Mouse (Mus musculus): ENCODE measurements around the gene Rdh11.
"Not testable (repeated sequence)": the region's sequence is repeated elsewhere in the genome, so short reads cannot be mapped to it uniquely, and the experiment has no call there.

The Rdh11 gene

GRCm38 (mm10) chr12:79192193-79192592 lies at the start of gene Rdh11:
Gene Rdh11 (minus strand): TSS chr12:79192293.
- no peak for DNase-seq (ENCODE audit: low read depth, low spot score)

DNA sequence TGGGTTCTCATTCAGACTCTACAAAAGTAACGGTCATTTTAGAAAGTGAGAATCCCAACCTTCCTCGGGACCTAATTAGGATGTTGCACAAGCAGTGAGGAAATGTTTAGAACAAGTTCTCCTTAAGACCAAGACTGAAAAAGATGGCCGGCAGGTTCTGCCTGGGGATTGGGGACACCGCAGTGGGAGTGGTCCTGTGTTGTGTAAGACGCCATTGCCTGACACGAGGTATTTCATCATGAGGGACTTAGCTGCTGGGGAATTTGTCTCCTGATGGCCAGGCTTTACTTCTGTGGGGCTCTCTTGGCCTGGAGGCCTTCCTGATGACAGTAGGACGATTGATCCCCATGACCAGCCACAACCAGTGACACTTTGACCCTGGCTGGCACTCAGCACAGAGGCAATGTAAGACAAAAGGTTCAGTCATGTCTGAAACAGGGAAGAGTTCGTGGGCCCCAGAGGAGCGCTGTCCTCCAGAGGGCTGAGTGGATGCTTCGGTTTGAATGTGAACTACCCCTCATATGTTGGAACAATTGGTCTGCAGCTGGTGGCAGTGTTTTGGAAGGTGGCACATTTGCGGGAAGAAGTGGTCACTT lies 43.5 kb upstream of the Rdh11 start:
- DNase-seq (ENCODE audit: low read depth, low spot score): no peak

- no peak for DNase-seq (ENCODE audit: low read depth, low spot score)
Measured at GRCm38 (mm10) chr12:79217511-79217910, 25.4 kb upstream of the Rdh11 start.

- no peak for DNase-seq (ENCODE audit: low read depth, low spot score)
Measured at GRCm38 (mm10) chr12:79211447-79211846, 19.4 kb upstream of the Rdh11 start.

GRCm38 (mm10) chr12:79208703-79209464 lies 16.8 kb upstream of the Rdh11 start, which contains the start of gene Rdh12:
Gene Rdh12 (plus strand): TSS chr12:79208914.
- DNase-seq (ENCODE audit: low read depth, low spot score): no peak

DNA sequence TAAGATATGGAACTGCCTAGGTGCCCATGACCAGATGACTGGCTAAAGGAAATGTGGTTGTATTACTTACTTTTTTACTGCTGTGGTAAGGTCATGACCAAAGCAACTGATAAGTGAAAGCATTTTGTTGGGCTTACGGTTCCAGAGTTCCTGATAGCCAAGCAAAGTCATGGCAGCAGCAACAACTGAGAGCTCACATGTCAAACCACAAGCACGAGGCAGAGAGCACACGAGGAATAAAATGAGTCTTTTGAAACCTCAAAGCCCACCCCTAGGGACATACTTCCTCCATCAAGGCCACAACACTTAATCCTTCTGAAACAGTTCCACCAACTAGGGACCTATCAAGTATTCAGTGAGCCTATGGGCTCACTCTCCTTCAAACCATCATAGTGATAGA lies 9.8 kb upstream of the Rdh11 start:
- DNase-seq (ENCODE audit: low read depth, low spot score): no peak

GRCm38 (mm10) chr12:79197105-79197504 lies 5.0 kb upstream of the Rdh11 start:
- DNase-seq (ENCODE audit: low read depth, low spot score): no peak

GRCm38 (mm10) chr12:79193441-79193840 lies 1.3 kb upstream of the Rdh11 start:
- DNase-seq (ENCODE audit: low read depth, low spot score): no peak

- DNase-seq (ENCODE audit: low read depth, low spot score): peak; percentile 64
Measured at GRCm38 (mm10) chr12:79191701-79192100, 392 bp downstream of the Rdh11 start.

DNA sequence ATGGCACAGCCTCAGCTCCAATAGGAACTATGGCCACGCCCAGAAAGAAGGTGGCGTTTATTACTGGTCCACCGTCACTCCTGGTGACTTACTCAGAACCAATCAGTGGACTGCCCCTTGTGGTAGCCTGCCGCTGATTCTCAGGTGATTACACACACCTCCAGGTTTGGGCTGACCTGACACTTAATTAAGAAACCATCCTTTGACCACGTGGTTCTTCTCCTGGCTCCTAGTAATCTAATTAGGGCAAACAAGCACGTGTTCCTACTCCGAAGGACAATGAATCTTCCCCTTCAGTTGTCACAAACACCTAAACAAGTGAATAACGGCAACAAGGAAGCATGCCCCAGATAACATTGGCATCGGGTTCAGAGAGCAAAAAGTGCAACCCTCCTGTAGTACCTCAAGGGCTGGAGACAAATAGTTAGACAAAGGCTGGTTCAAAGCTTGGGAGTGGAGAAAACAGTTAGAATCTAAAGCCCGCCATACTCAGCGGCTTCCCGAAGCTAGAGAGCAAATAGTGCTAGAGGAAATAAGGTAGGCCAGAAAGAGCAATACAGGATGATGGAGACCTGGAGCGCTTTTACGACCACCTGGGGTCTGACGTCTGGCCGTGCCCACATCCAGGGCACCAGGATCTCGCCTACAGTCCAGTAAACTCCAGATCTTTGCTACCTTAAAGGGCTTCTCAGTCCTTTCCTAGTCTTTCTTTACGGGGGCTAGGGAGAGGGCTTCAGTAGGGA lies 991 bp downstream of the Rdh11 start:
- DNase-seq (ENCODE audit: low read depth, low spot score): peak; percentile 77

- DNase-seq (ENCODE audit: low read depth, low spot score): not testable (repeated sequence)
Measured at GRCm38 (mm10) chr12:79185160-79185559, 6.9 kb downstream of the Rdh11 start.

DNA sequence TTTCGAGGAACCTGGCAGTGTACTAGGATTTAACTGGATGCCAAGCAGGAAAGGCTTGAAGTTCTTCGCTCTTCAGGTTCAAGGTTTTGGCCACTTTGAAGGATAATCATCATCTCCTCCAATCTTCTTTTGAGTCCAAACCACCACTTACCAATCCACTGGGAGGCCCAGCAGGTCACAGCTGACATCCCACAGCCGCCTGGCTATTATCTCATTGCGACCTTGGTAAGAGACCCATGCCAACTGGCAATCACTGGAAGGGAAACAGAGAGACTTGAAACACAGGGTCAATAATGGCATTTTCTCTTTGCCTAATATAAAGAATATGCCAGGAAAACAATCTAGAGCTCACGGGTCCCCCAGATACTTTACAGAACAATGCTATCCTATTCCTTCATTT lies 16.1 kb downstream of the Rdh11 start:
- no peak for DNase-seq (ENCODE audit: low read depth, low spot score)

DNA sequence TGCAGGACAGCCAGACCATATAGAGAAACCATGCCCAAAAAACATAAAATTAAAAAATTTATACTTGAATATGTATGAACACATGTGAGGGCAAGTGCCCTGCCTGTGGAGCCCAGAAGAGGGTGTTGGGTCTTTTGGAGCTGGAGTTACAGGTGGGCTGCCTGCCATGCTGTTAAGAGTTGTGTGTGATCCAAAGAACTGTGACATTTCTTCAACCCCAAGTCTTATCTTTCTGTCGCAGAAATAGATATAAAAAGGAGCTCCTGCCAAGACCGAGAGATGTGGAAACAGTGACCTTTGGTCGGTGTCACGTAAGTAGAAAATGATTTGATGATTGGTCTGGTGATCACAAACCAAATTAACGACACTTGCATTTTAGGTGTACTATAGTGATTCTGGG lies 18.4 kb downstream of the Rdh11 start:
- no peak for DNase-seq (ENCODE audit: low read depth, low spot score)

GRCm38 (mm10) chr12:79172019-79172941 lies 19.8 kb downstream of the Rdh11 start, which contains the start of gene Vti1b:
Gene Vti1b (minus strand): TSS chr12:79172667.
- peak; percentile 78 for DNase-seq (ENCODE audit: low read depth, low spot score)

DNA sequence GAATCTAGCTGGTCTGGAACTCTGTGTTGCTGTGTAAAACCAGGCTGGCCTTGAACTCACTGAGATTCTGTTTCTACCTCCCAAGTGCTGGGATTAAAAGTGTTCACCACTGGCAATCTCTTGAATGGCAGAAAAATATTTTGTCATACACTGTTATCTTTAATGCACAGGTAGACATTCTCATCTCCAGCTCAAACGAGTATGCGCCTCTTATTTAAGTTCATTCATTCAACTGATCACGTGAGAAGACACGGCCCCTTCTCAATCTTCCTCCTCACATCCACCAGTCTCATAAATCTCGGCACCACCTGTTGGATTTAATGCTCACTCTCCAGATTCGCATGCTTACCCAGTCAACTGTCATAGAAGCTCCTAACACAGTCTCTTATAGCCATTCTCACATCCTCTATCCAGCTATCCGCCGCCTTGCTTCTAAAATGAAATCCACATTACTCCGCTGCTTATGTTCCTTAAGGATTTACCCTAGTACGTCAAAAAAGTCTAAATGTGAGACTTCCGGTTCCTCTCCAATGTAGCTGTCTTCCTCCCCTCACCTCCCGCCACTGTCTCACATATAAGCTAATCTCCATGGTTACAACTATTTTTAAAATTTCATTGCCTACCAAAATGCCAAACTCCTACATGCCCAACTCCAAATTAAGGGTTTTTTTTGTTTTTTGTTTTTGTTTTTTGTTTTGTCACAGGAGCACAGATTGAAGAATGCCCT lies 20.7 kb downstream of the Rdh11 start:
- no peak for DNase-seq (ENCODE audit: low read depth, low spot score)

GRCm38 (mm10) chr12:79170421-79170820 lies 21.7 kb downstream of the Rdh11 start:
- DNase-seq (ENCODE audit: low read depth, low spot score): no peak

DNA sequence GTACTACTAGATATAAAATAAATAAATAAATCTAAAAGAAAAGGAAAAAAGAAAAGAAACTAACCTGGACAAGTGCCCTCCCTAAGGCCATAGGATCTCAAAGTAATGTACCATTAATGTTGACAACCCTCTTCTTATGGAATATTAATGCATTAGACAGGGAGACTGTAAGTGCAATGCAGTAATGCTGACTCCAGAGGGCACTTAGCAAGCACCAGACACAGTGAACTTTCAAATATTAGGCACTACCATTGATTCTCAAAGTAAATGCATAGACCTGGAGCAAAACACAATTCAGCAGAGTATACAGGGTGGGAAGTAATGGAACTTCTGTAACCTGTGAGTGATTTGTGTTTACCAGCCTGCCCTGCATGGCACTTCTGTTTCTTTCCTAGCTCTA lies 22.9 kb downstream of the Rdh11 start:
- no peak for DNase-seq (ENCODE audit: low read depth, low spot score)

DNA sequence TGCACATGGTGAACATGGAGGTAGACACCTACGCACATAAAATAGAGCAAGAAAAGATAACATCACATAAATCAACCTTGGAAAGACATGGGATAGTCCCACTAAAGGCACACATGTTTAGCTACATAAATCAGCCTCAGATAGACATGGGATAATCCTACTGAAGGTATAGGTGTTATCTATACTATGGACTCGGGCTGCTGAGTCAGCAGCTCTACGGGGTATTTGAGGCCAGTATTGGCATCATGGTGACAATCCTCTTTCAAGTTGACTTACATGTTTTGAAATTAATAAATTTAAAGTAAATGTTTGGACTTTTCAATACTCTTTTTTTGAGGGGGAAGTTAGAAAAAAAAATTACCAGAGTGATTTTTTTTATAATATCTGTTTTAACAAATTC lies 29.2 kb downstream of the Rdh11 start:
- no peak for DNase-seq (ENCODE audit: low read depth, low spot score)

DNA sequence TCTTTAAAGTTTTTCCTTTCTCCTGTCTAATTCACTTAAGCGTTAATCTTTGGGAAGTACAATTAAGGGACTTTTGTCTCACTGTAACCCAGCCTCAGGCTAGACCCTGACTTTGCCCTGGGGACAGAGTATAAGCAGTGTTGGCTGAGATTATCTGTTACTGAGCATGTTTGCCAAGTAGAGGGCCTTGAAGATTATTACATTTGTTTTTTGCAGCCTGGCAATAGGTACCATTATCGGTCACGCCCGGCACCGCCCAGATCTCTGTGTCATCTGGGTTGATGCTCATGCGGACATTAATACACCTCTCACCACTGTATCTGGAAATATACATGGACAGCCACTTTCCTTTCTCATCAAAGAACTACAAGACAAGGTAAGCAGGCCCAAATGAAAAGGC lies 42.4 kb downstream of the Rdh11 start:
- DNase-seq (ENCODE audit: low read depth, low spot score): no peak

- DNase-seq (ENCODE audit: low read depth, low spot score): no peak
Measured at GRCm38 (mm10) chr12:79141384-79141783, 50.7 kb downstream of the Rdh11 start.

- no peak for DNase-seq (ENCODE audit: low read depth, low spot score)
Measured at GRCm38 (mm10) chr12:79140811-79141210, 51.3 kb downstream of the Rdh11 start.

All from brain, embryonic 18.5 days (tissue).